Mouse (Mus musculus) megakaryocyte, embryonic 14.5 days (primary cell): ENCODE measurements around the gene St6gal1.

Experiments used
- FLI1 ChIP-seq: IDR thresholded peaks from 2 replicates; pipeline ENCODE4 v1.6.1; 2012; ENCODE audit warnings: low read length, inconsistent platforms, mixed read lengths
- GATA1 ChIP-seq: IDR thresholded peaks from 3 replicates; pipeline ENCODE4 v1.6.1; 2012; ENCODE audit warnings: mixed read lengths, low read length, inconsistent platforms, borderline replicate concordance

GRCm38 (mm10) chr16:23332686-23333085 is 108.1 kb downstream of the St6gal1 start:
- TF ChIP-seq GATA1: no peak
- no peak for TF ChIP-seq FLI1
